Mouse (Mus musculus) stomach, embryonic 14.5 days (tissue): ENCODE measurements around the gene Chrm2. TPM values are rescaled to one million over a fixed set of nuclear protein-coding genes. Genes with fewer than 3 reads are reported as not detected.

Source experiments
- ATAC-seq: fragments of 200-750 bp; cut with Nextera tagmentation; 2 replicates; pipeline ENCODE4 v1.8.0; 2017; ENCODE audit warnings: low read depth, moderate TSS enrichment; ENCODE audit not compliant: insufficient number of reproducible peaks, insufficient read depth, low FRiP score
- H3K27ac ChIP-seq: fragments of 300-500 bp; sonication (generic); 2 replicates; pipeline ENCODE4 v1.5.1; 2014; ENCODE audit warnings: mild to moderate bottlenecking, low read length, moderate library complexity, mixed read lengths
- H3K27me3 ChIP-seq: fragments of 300-500 bp; sonication (generic); 2 replicates; pipeline ENCODE4 v1.6.1; 2014; ENCODE audit warnings: low read length, control low read depth, mixed read lengths; ENCODE audit not compliant: control insufficient read depth, insufficient read depth
- H3K36me3 ChIP-seq: fragments of 300-500 bp; sonication (generic); 2 replicates; pipeline ENCODE4 v1.6.1; 2014; ENCODE audit warnings: mild to moderate bottlenecking, control low read depth, low read length, moderate library complexity, mixed read lengths; ENCODE audit not compliant: control insufficient read depth, insufficient read depth
- H3K4me1 ChIP-seq: fragments of 300-500 bp; sonication (generic); 2 replicates; pipeline ENCODE4 v1.6.1; 2014; ENCODE audit warnings: low read length, control low read depth, mixed read lengths; ENCODE audit not compliant: control insufficient read depth, insufficient read depth
- H3K4me2 ChIP-seq: fragments of 300-500 bp; sonication (generic); replicated peaks from 2 replicates; pipeline ENCODE4 v1.6.1; 2014; ENCODE audit warnings: low read depth, low read length, control low read depth
- H3K4me3 ChIP-seq: fragments of 300-500 bp; sonication (generic); 2 replicates; pipeline ENCODE4 v1.5.1; 2014; ENCODE audit warnings: low read depth, low read length, control low read depth
- H3K9ac ChIP-seq: fragments of 300-500 bp; sonication (generic); replicated peaks from 2 replicates; pipeline ENCODE4 v1.6.1; 2014; ENCODE audit warnings: low read depth, mild to moderate bottlenecking, control low read depth, low read length, moderate library complexity, mixed read lengths
- H3K9me3 ChIP-seq: fragments of 300-500 bp; sonication (generic); 2 replicates; pipeline ENCODE4 v1.6.1; 2016; ENCODE audit warnings: low read depth, low read length, control low read depth; ENCODE audit not compliant: control insufficient read depth
- WGBS: fragments of 180-500 bp; shearing (Covaris S2); extraction: QIAGEN DNeasy Blood & Tissue Kit; methylation state at CpG from one replicate; pipeline ENCODE4 v1.1.7; 2014; 5-methylcytosine and 5-hydroxymethylcytosine counted together
- polyA plus RNA-seq: library from polyadenylated mRNA; unstranded; fragments of >200 nt; fragmentation: Nextera tagmentation; extraction: Ambion mirVana; gene quantifications from 2 replicates; pipeline ENCODE4 v1.2.1, GENCODE M21; 2014

Gene Chrm2
- polyA plus RNA-seq = 33.5 and 36.2 TPM in 2 replicates

DNA sequence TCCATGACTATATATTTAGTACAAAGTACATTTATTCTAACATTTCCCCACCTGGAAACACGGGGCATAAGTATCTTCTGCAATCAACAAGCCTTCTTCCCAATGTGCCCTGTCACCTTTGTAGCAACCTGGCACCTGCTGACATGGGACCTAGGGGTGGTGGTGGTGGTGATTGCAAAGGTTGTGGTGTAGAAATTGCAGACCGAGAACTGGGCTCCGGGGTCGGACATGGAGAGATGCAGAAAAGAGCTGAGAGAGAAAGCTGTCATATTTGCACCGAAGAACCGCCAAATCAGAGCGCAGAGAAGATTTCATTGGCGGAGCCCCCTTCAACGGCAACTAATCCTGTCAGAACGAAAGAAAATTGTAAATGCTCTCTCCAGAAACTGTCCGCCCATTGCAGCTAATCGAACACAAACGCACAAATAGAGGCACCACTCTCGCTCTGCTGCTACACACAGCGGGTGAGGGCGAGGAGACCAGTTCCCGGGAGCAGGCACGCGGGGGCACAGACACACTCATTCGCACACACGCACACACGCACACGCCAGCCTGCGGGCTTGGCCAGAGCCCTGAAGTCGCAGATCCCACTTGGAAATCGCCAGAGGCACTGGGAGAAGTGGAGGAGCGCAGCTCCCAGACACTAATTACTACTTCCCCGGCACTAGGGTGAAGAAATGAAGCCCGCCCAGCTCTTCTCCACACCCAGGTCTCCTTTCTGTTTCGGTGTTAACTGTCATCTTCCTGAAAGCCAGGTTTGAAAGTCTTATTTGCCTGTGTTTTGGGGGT is at the start of gene Chrm2:
Gene Chrm2, plus strand, starts transcription at position 473 of the 789 bp plus-strand sequence.
- no peaks in the 10 kb centered on the region for H3K9me3 ChIP-seq
- H3K27me3 ChIP-seq = no peaks in the 10 kb centered on the region
- no peaks in the 10 kb centered on the region for H3K36me3 ChIP-seq
- H3K4me1 ChIP-seq = no peaks in the 10 kb centered on the region
- ATAC-seq = no peak
- H3K27ac ChIP-seq = peak within 1 kb of the TSS; percentile 11; the same call in 1 of the 2 replicates
- peak within 1 kb of the TSS; percentile 47 for H3K4me3 ChIP-seq
- 2% methylated on average over 30 of the region's 30 CpGs for WGBS
- H3K4me2 ChIP-seq = peak within 1 kb of the TSS; percentile 68
- peak within 1 kb of the TSS; percentile 34 for H3K9ac ChIP-seq

- H3K9ac ChIP-seq = no peak overlapping the region
- H3K9me3 ChIP-seq = no peaks in the 10 kb centered on the region
- WGBS = 76% methylated on average over 2 of the region's 2 CpGs
- no peaks in the 10 kb centered on the region for H3K4me1 ChIP-seq
- H3K27ac ChIP-seq = no peak overlapping the region
- no peak overlapping the region for H3K4me3 ChIP-seq
- no peak for ATAC-seq
- no peaks in the 10 kb centered on the region for H3K36me3 ChIP-seq
- no peak overlapping the region for H3K4me2 ChIP-seq
- H3K27me3 ChIP-seq = no peaks in the 10 kb centered on the region
Observed at GRCm38 (mm10) chr6:36373983-36374382, 13.9 kb upstream of the Chrm2 start.

DNA sequence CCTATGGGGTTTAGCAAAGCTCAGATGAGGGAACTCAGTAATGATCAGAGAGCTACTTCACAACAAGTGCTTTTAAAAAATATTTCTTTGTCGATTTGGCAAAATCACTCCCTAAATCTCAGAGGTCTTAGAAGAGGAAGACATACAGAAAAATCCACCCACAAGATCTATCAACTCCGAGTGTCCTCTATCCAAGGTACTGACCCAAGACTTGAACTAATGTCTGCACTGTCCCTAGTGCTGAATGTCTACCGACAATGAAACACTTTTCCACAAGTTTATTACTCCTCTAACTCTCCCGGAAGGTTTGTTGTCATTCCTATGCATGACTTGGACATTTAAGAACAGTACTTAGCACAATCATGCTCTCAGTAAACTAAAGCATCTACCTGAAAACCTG is 9.9 kb upstream of the Chrm2 start:
- Histone ChIP-seq H3K9me3 (no peaks in the 10 kb centered on the region), H3K4me1 (no peaks in the 10 kb centered on the region)
- ATAC-seq = no peak

GRCm38 (mm10) chr6:36384102-36384501 is 3.8 kb upstream of the Chrm2 start:
- Histone ChIP-seq H3K4me2 (no peak overlapping the region), H3K27me3 (no peaks in the 10 kb centered on the region), H3K4me1 (no peaks in the 10 kb centered on the region), H3K4me3 (no peak overlapping the region), H3K27ac (no peak overlapping the region), H3K9me3 (no peaks in the 10 kb centered on the region), H3K36me3 (no peaks in the 10 kb centered on the region), H3K9ac (no peak overlapping the region)
- 43% methylated on average over 3 of the region's 3 CpGs for WGBS
- no peak for ATAC-seq

More for the DNA sequence above, 9.9 kb upstream of the Chrm2 start:
- Histone ChIP-seq H3K4me2 (no peak overlapping the region), H3K27me3 (no peaks in the 10 kb centered on the region), H3K27ac (no peak overlapping the region), H3K4me3 (no peak overlapping the region), H3K36me3 (no peaks in the 10 kb centered on the region), H3K9ac (no peak overlapping the region)
- WGBS = 53% methylated on average over 4 of the region's 4 CpGs

DNA sequence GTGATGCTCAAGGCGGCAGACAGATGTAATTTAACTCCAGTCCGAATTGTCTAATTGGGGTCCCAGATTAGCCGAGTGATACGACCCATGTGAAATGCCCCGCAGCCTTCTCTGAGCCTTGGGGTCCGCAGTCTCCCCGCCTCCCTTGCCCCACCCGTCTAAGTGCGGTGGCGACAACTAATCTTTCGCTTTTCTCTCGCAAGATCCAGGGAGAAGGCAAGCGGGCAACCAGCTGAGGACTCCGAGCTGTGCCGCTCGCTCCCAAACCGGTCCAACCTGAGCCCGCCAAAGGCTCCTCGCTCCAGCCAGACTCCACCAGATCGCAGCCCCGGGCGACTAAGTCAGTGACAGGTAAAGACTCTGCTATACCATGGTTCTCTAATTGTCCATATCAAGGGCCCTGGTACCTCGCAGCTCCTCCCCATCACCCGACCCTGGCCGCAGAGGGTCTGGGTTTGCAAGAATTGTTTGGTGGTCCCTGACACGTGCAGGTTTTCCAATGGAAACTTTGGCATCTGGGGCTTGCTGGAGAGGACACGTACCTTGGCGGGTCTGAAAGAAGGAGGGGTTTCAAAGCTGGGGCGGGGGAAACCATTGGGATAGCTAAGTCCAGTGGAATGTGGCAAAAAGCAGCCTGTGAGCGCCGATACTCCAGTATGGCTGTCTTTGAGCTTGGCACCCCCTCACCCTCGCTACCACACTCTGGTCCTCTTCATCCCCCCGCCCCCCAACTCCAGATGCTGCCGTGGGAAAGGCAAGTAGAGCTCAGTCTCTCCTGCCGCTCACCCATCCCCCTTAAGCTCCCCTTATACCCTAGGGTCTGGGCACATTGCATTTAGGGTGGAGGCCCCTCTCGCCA is 746 bp downstream of the Chrm2 start:
- no peak; the same call in 1 of the 2 replicates for ATAC-seq

GRCm38 (mm10) chr6:36389260-36389965 is 1.5 kb downstream of the Chrm2 start:
- Histone ChIP-seq H3K27ac (peak overlapping the region; percentile 40; the same call in 1 of the 2 replicates), H3K36me3 (no peaks in the 10 kb centered on the region), H3K4me3 (peak overlapping the region; percentile 47), H3K9me3 (no peaks in the 10 kb centered on the region), H3K4me1 (no peaks in the 10 kb centered on the region), H3K4me2 (peak overlapping the region; percentile 68), H3K9ac (peak overlapping the region; percentile 25), H3K27me3 (no peaks in the 10 kb centered on the region)
- ATAC-seq = 0 out of 2 replicates have a peak, but pooled peaks have one; percentile 18
- 26% methylated on average over 20 of the region's 20 CpGs for WGBS

More for the DNA sequence above, 746 bp downstream of the Chrm2 start:
- Histone ChIP-seq H3K36me3 (no peaks in the 10 kb centered on the region), H3K27ac (peak overlapping the region; percentile 40; the same call in 1 of the 2 replicates), H3K27me3 (no peaks in the 10 kb centered on the region), H3K4me3 (peak overlapping the region; percentile 47), H3K4me2 (peak overlapping the region; percentile 68), H3K9ac (peak overlapping the region; percentile 34), H3K9me3 (no peaks in the 10 kb centered on the region), H3K4me1 (no peaks in the 10 kb centered on the region)
- 1% methylated on average over 36 of the region's 36 CpGs for WGBS

DNA sequence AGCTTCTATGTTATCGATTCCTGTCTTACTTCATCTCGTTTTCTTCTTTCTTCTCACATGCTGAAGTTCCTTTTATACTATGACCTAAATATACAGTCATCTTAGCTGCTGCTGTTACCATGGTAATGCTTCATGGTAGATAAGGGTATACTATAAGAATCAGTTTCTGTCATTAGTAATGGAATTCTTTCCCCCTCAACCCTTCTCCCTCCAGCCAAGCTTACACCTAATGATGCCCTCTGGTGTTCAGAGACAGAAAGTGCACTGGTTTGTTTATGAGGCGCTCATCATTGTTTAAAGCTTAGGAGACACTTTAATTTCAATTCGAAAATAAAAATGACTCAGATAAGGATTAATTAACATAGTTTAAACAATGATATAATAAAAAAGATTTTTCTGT is 5.8 kb downstream of the Chrm2 start:
- no peak for ATAC-seq
- Histone ChIP-seq H3K4me1 (no peaks in the 10 kb centered on the region), H3K27ac (no peak overlapping the region), H3K4me2 (no peak overlapping the region), H3K9ac (no peak overlapping the region), H3K4me3 (no peak overlapping the region), H3K36me3 (no peaks in the 10 kb centered on the region), H3K27me3 (no peaks in the 10 kb centered on the region), H3K9me3 (no peaks in the 10 kb centered on the region)
- WGBS = 56% methylated on average over 4 of the region's 4 CpGs

- H3K4me3 ChIP-seq = no peak overlapping the region
- no peaks in the 10 kb centered on the region for H3K4me1 ChIP-seq
- no peak overlapping the region for H3K9ac ChIP-seq
- 67% methylated on average over 5 of the region's 5 CpGs for WGBS
- H3K27ac ChIP-seq = no peak overlapping the region
- no peaks in the 10 kb centered on the region for H3K36me3 ChIP-seq
- no peak overlapping the region for H3K4me2 ChIP-seq
- no peaks in the 10 kb centered on the region for H3K27me3 ChIP-seq
- H3K9me3 ChIP-seq = no peaks in the 10 kb centered on the region
- ATAC-seq = no peak
Observed at GRCm38 (mm10) chr6:36405139-36405538, 17.3 kb downstream of the Chrm2 start.
